Mouse (Mus musculus) liver, embryonic 14.5 days (tissue): ENCODE results near the gene Casp8ap2.

Experiments used
- CTCF ChIP-seq: IDR thresholded peaks from 2 replicates; pipeline ENCODE4 v1.5.1; 2016; ENCODE audit warnings: antibody characterized with exemption, low read depth, control low read depth
- EP300 ChIP-seq: IDR thresholded peaks from 2 replicates; pipeline ENCODE4 v1.6.1; 2016; ENCODE audit warnings: antibody characterized with exemption, low read depth

DNA sequence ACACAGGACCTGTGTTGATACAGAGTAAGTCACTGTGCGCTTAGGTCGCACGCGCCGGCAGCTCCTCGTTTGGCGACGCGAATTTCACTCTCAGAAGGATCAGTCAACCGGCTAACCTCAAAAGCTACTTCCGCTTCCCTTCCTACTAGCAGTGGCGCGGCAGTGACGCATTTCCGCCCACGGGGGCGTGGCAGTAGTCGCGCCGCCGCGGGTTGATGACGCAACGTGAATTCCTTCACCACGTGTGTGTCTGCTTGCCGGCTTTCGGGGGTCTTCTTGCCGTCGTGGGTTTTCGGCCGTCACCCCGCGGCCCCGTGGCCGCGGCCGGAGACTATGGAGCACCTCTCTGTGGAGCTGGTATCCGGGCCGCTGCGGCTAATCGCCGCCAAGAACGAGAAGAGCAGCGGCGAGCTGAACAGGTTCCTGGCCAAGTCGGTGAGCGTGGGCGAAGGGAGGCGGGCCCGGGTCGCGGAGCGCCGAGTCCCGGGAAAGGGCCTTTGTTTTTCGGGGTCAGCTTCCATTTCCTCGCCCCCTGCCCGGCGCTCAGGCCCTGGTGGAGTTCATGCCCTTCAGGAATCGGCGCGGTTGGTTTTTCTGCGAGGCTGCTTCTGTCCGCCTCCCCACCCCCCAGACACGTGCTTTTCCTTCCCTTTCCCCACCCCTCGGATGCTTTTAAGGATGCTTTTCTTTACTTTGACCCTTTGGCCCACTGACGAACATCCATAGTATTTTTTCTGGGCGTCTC lies 41.8 kb downstream of the Casp8ap2 start, which contains the start of gene Mdn1:
- TF ChIP-seq CTCF (no peak), EP300 (no peak)
